Mouse (Mus musculus): ENCODE measurements at regions not wholly inside any gene's neighbourhood (a gene's known extent, or its start where the extent isn't known, plus 50 kb on each side); places are given as distances from the start of the nearest gene placed in this dataset.

- H3K36me3 ChIP-seq (ENCODE audit: control insufficient read depth, insufficient read depth, low read length) = no peaks in the 10 kb centered on the region
- DNase-seq (ENCODE audit: low spot score, missing footprints) = no peak
- no peak overlapping the region for H3K4me3 ChIP-seq (ENCODE audit: low read depth, low read length)
- H3K9me3 ChIP-seq (ENCODE audit: control insufficient read depth, low read length) = no peaks in the 10 kb centered on the region
- H3K4me1 ChIP-seq (ENCODE audit: control insufficient read depth, insufficient read depth, low read length) = no peaks in the 10 kb centered on the region
- H3K27me3 ChIP-seq (ENCODE audit: control insufficient read depth, insufficient read depth, low read length) = no peaks in the 10 kb centered on the region
- no peak for ATAC-seq (ENCODE audit: low FRiP score)
- H3K4me2 ChIP-seq = no peak overlapping the region
- H3K9ac ChIP-seq (ENCODE audit: low read length) = no peak overlapping the region
- WGBS = 81% methylated on average over 1 of the region's 1 CpGs
- H3K27ac ChIP-seq (ENCODE audit: low read depth, low read length) = no peak overlapping the region
These were observed 1232.3 kb upstream of the Lrrc6 start for GRCm38 (mm10) chr15:67732988-67733387.

DNA sequence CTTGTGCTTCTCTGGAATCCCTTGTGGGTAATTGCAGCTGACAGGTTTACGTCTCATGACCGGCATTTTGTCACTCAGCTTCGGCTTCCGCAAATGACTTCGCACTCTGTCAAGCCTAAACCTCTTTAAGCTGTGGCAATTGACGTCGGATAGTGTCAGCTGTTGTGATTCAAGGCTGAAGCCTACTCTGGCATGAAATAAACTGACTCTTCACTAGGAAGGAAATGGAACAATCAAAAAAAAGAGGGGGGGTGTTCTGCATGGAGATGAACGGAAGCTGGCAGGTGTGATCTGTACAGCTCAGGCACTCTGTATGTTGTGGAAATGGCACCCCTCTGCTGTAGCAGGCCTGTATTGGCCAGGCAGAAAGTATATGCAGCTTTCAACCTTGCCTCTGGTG is 1228.8 kb upstream of the Lrrc6 start:
- Histone ChIP-seq H3K9ac (ENCODE audit: low read length) (no peak overlapping the region), H3K4me2 (no peak overlapping the region), H3K27me3 (ENCODE audit: control insufficient read depth, insufficient read depth, low read length) (no peaks in the 10 kb centered on the region), H3K9me3 (ENCODE audit: control insufficient read depth, low read length) (no peaks in the 10 kb centered on the region), H3K4me1 (ENCODE audit: control insufficient read depth, insufficient read depth, low read length) (no peaks in the 10 kb centered on the region), H3K4me3 (ENCODE audit: low read depth, low read length) (no peak overlapping the region), H3K27ac (ENCODE audit: low read depth, low read length) (no peak overlapping the region), H3K36me3 (ENCODE audit: control insufficient read depth, insufficient read depth, low read length) (no peaks in the 10 kb centered on the region)
- no peak for ATAC-seq (ENCODE audit: low FRiP score)
- 85% methylated on average over 8 of the region's 8 CpGs for WGBS
- DNase-seq (ENCODE audit: low spot score, missing footprints) = no peak

DNA sequence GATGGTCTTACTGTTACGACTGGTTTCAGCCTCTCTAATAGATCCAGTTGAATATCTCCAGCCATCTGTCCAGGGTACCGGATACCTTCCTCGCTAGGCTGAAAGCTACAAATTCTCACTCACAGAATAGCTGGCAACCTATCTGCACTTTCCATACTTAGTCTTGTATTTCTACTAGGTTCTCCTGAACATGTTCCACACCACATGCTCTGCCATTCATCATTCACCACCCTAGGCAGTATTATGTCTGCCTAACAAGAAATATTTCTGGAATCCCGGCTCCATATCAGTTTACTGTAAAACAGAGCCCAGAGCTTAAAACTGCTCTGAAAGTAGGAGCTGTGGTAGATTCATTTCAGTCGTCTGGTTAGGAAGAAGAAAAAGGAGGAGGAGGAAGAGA is 1224.5 kb upstream of the Lrrc6 start:
- no peak for ATAC-seq (ENCODE audit: low FRiP score)
- H3K4me1 ChIP-seq (ENCODE audit: control insufficient read depth, insufficient read depth, low read length) = no peaks in the 10 kb centered on the region
- 83% methylated on average over 5 of the region's 5 CpGs for WGBS

DNA sequence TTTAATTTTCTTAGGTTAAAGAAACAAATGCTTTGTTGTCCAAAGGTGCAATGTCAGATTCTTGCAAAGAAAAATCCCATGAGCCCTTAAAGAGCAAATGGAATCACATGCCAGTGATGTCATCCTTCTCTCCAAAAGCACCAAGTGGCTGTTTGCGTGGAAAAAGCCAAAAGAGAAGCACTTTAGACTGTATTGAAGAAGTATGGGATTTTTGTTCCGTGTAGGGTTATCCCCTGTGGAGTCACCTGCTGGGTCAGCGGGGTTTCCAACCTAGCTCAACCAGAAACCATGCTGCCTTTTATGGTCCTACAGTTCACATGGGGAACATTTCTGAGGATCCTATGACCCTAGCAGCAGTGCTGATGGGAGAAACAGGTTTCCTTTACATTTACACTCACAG is 1213.5 kb upstream of the Lrrc6 start:
- no peak overlapping the region for H3K27ac ChIP-seq (ENCODE audit: low read depth, low read length)
- H3K4me2 ChIP-seq = no peak overlapping the region
- H3K4me1 ChIP-seq (ENCODE audit: control insufficient read depth, insufficient read depth, low read length) = no peaks in the 10 kb centered on the region
- H3K9ac ChIP-seq (ENCODE audit: low read length) = no peak overlapping the region
- no peaks in the 10 kb centered on the region for H3K36me3 ChIP-seq (ENCODE audit: control insufficient read depth, insufficient read depth, low read length)
- H3K27me3 ChIP-seq (ENCODE audit: control insufficient read depth, insufficient read depth, low read length) = no peaks in the 10 kb centered on the region
- DNase-seq (ENCODE audit: low spot score, missing footprints) (no peak), ATAC-seq (ENCODE audit: low FRiP score) (no peak)
- no peak overlapping the region for H3K4me3 ChIP-seq (ENCODE audit: low read depth, low read length)
- H3K9me3 ChIP-seq (ENCODE audit: control insufficient read depth, low read length) = no peaks in the 10 kb centered on the region
- 67% methylated on average over 3 of the region's 3 CpGs for WGBS

More for the DNA sequence above, 1224.5 kb upstream of the Lrrc6 start:
- H3K9ac ChIP-seq (ENCODE audit: low read length) = no peak overlapping the region
- no peaks in the 10 kb centered on the region for H3K36me3 ChIP-seq (ENCODE audit: control insufficient read depth, insufficient read depth, low read length)
- no peak overlapping the region for H3K4me2 ChIP-seq
- no peaks in the 10 kb centered on the region for H3K27me3 ChIP-seq (ENCODE audit: control insufficient read depth, insufficient read depth, low read length)
- H3K27ac ChIP-seq (ENCODE audit: low read depth, low read length) = no peak overlapping the region
- no peak for DNase-seq (ENCODE audit: low spot score, missing footprints)
- no peaks in the 10 kb centered on the region for H3K9me3 ChIP-seq (ENCODE audit: control insufficient read depth, low read length)
- H3K4me3 ChIP-seq (ENCODE audit: low read depth, low read length) = no peak overlapping the region

- Histone ChIP-seq H3K27ac (ENCODE audit: low read depth, low read length) (no peak overlapping the region), H3K36me3 (ENCODE audit: control insufficient read depth, insufficient read depth, low read length) (no peaks in the 10 kb centered on the region), H3K4me3 (ENCODE audit: low read depth, low read length) (no peak overlapping the region), H3K4me1 (ENCODE audit: control insufficient read depth, insufficient read depth, low read length) (no peaks in the 10 kb centered on the region), H3K27me3 (ENCODE audit: control insufficient read depth, insufficient read depth, low read length) (no peaks in the 10 kb centered on the region), H3K4me2 (no peak overlapping the region), H3K9ac (ENCODE audit: low read length) (no peak overlapping the region), H3K9me3 (ENCODE audit: control insufficient read depth, low read length) (no peaks in the 10 kb centered on the region)
- no peak for DNase-seq (ENCODE audit: low spot score, missing footprints)
- no peak for ATAC-seq (ENCODE audit: low FRiP score)
- WGBS = 81% methylated on average over 1 of the region's 1 CpGs
These were observed 1185.4 kb upstream of the Lrrc6 start for GRCm38 (mm10) chr15:67686140-67686539.

DNA sequence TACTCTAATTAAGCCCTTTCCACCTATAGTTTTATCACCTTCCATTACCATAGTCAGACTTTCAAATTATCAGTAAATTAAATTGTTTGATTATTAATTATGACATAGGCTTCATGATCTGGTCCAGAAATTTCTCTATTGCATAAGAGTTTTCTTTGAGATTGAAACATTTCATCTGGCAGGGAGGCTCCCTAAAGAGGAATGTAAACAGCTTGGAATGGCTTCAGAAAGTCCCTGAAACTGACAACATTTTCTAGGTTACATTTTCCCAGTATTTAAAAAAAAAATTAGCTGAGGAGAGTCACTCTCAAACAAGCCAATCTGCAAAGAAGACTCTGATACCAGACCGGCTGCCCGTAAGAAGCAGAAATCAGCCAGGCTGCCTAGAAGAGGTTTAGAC is 1172.6 kb upstream of the Lrrc6 start:
- Histone ChIP-seq H3K9ac (ENCODE audit: low read length) (no peak overlapping the region), H3K4me1 (ENCODE audit: control insufficient read depth, insufficient read depth, low read length) (no peaks in the 10 kb centered on the region), H3K9me3 (ENCODE audit: control insufficient read depth, low read length) (no peaks in the 10 kb centered on the region), H3K27ac (ENCODE audit: low read depth, low read length) (no peak overlapping the region), H3K36me3 (ENCODE audit: control insufficient read depth, insufficient read depth, low read length) (no peaks in the 10 kb centered on the region), H3K4me2 (no peak overlapping the region), H3K27me3 (ENCODE audit: control insufficient read depth, insufficient read depth, low read length) (no peaks in the 10 kb centered on the region), H3K4me3 (ENCODE audit: low read depth, low read length) (no peak overlapping the region)
- no peak for DNase-seq (ENCODE audit: low spot score, missing footprints)
- no peak for ATAC-seq (ENCODE audit: low FRiP score)
- WGBS = 98% methylated on average over 2 of the region's 2 CpGs

- ATAC-seq (ENCODE audit: low FRiP score) (no peak), DNase-seq (ENCODE audit: low spot score, missing footprints) (no peak)
- Histone ChIP-seq H3K9ac (ENCODE audit: low read length) (no peak overlapping the region), H3K4me1 (ENCODE audit: control insufficient read depth, insufficient read depth, low read length) (no peaks in the 10 kb centered on the region), H3K4me3 (ENCODE audit: low read depth, low read length) (no peak overlapping the region), H3K36me3 (ENCODE audit: control insufficient read depth, insufficient read depth, low read length) (no peaks in the 10 kb centered on the region), H3K27me3 (ENCODE audit: control insufficient read depth, insufficient read depth, low read length) (no peaks in the 10 kb centered on the region), H3K4me2 (no peak overlapping the region), H3K9me3 (ENCODE audit: control insufficient read depth, low read length) (no peaks in the 10 kb centered on the region), H3K27ac (ENCODE audit: low read depth, low read length) (no peak overlapping the region)
- 50% methylated on average over 1 of the region's 1 CpGs for WGBS
These were observed 1135.4 kb upstream of the Lrrc6 start for GRCm38 (mm10) chr15:67636155-67636554.

GRCm38 (mm10) chr15:67626704-67627287 is 1126.1 kb upstream of the Lrrc6 start:
- Histone ChIP-seq H3K4me2 (no peak overlapping the region), H3K4me1 (ENCODE audit: control insufficient read depth, insufficient read depth, low read length) (no peaks in the 10 kb centered on the region), H3K27ac (ENCODE audit: low read depth, low read length) (no peak overlapping the region), H3K9me3 (ENCODE audit: control insufficient read depth, low read length) (no peaks in the 10 kb centered on the region), H3K36me3 (ENCODE audit: control insufficient read depth, insufficient read depth, low read length) (no peaks in the 10 kb centered on the region), H3K9ac (ENCODE audit: low read length) (no peak overlapping the region), H3K4me3 (ENCODE audit: low read depth, low read length) (no peak overlapping the region), H3K27me3 (ENCODE audit: control insufficient read depth, insufficient read depth, low read length) (no peaks in the 10 kb centered on the region)
- DNase-seq (ENCODE audit: low spot score, missing footprints) (no peak), ATAC-seq (ENCODE audit: low FRiP score) (no peak)
- WGBS = 84% methylated on average over 3 of the region's 3 CpGs

DNA sequence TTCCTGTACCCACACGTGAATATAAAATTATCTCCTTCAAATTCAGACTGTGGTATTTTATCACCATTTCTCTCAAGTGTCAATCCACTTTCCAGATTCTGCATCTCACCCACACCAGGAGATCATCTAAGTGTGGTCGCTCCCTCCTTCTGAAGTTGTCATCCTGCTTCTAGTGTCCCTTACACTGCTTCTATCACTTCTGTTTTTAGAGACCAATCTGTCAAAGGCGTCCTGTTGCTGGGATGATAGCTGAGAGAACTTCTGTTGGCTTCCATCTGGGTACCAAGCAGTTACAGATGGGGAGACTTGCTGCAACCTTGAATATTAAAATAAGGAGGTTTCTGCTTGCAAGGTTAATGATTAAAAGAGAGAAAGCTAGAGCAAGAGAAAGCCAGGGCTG is 1111.2 kb upstream of the Lrrc6 start:
- Histone ChIP-seq H3K4me3 (ENCODE audit: low read depth, low read length) (no peak overlapping the region), H3K9ac (ENCODE audit: low read length) (no peak overlapping the region), H3K27ac (ENCODE audit: low read depth, low read length) (no peak overlapping the region), H3K27me3 (ENCODE audit: control insufficient read depth, insufficient read depth, low read length) (no peaks in the 10 kb centered on the region), H3K36me3 (ENCODE audit: control insufficient read depth, insufficient read depth, low read length) (no peaks in the 10 kb centered on the region), H3K4me1 (ENCODE audit: control insufficient read depth, insufficient read depth, low read length) (no peaks in the 10 kb centered on the region), H3K9me3 (ENCODE audit: control insufficient read depth, low read length) (no peaks in the 10 kb centered on the region), H3K4me2 (no peak overlapping the region)
- ATAC-seq (ENCODE audit: low FRiP score) (no peak), DNase-seq (ENCODE audit: low spot score, missing footprints) (no peak)
- 66% methylated on average over 3 of the region's 3 CpGs for WGBS

DNA sequence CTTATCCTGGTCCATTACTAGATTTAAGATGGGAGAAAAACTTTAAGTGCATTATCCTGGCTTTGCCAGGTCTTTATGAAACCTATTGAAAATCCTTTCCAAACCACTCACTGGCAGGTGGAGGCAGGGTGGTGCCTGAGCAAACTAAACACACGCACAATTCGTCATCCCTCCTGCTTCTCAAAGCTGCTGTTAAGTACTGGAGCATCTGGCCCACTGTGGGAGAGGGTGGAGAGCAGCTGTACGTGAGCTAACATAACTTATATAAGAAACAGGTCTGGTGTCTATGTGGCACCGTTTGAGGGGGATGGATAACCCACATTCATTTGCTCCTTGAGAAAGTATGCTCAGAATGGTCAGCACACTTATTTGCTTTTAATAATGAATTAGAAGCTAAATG is 1097.7 kb upstream of the Lrrc6 start:
- Histone ChIP-seq H3K9me3 (ENCODE audit: control insufficient read depth, low read length) (no peaks in the 10 kb centered on the region), H3K27me3 (ENCODE audit: control insufficient read depth, insufficient read depth, low read length) (no peaks in the 10 kb centered on the region), H3K36me3 (ENCODE audit: control insufficient read depth, insufficient read depth, low read length) (no peaks in the 10 kb centered on the region), H3K27ac (ENCODE audit: low read depth, low read length) (no peak overlapping the region), H3K9ac (ENCODE audit: low read length) (no peak overlapping the region), H3K4me2 (no peak overlapping the region), H3K4me1 (ENCODE audit: control insufficient read depth, insufficient read depth, low read length) (no peaks in the 10 kb centered on the region), H3K4me3 (ENCODE audit: low read depth, low read length) (no peak overlapping the region)
- WGBS = 84% methylated on average over 4 of the region's 4 CpGs
- no peak for DNase-seq (ENCODE audit: low spot score, missing footprints)
- no peak for ATAC-seq (ENCODE audit: low FRiP score)

All from midbrain, embryonic 11.5 days (tissue).